Comparison of ENCODE assay signal across 8 mouse cellular contexts in genomic region chr15:83509950-83510804, GRCm38 (mm10). TPM values are rescaled to one million over a fixed set of nuclear protein-coding genes. Genes with fewer than 3 reads are reported as not detected.
DNase-seq lines count a peak whose midpoint lies in the region; ATAC-seq and TF ChIP-seq lines count a peak whose summit lies in the region.

No protein-coding gene starts in this region.

- H3K4me1 ChIP-seq in kidney, embryonic 14.5 days (ENCODE audit: control insufficient read depth, insufficient read depth, low read length): 0 out of 2 replicates have a peak, but pooled peaks cover 5% of the 10 kb centered on the region
- 0 out of 2 replicates have a peak, but pooled peaks cover 2% of the 10 kb centered on the region for H3K4me1 ChIP-seq in midbrain, postnatal 0 days (ENCODE audit: insufficient read depth, low read length)

- peak overlapping the region; percentile 64 for H3K4me3 ChIP-seq in kidney, embryonic 14.5 days (ENCODE audit: low read length)
- H3K4me3 ChIP-seq in midbrain, postnatal 0 days (ENCODE audit: low read depth, low read length): peak overlapping the region; percentile 71

- intact Hi-C loops in left cerebral cortex, postnatal 25 days (cut with DNase I): loop anchor here (5.0 to 10.0 kb wide), 4 partner anchors 128 to 1235 kb away; partner anchors contain the start of gene Sept3

- H3K9ac ChIP-seq in kidney, embryonic 14.5 days (ENCODE audit: low read depth, low read length): peak overlapping the region; percentile 62
- peak overlapping the region; percentile 71 for H3K9ac ChIP-seq in midbrain, postnatal 0 days (replicated peaks; ENCODE audit: low read length, poor library complexity, severe bottlenecking)

- ATAC-seq in kidney, embryonic 14.5 days (ENCODE audit: low FRiP score, low TSS enrichment): peak; percentile 79
- peak; percentile 14 for ATAC-seq in inflammation-experienced regulatory T-cells, adult 6 months
- ATAC-seq in midbrain, postnatal 0 days (ENCODE audit: low FRiP score): peak; percentile 79

- peak; percentile 44 for TF ChIP-seq CTCF in midbrain, postnatal 0 days (IDR thresholded peaks at IDR 0.05)

- H3K36me3 ChIP-seq in kidney, embryonic 14.5 days (ENCODE audit: control insufficient read depth, insufficient read depth, low read length): no peaks in the 10 kb centered on the region
- no peaks in the 10 kb centered on the region; the same call in 1 of the 2 replicates for H3K36me3 ChIP-seq in midbrain, postnatal 0 days (ENCODE audit: insufficient read depth, low read length)

- peak overlapping the region; percentile 17; the same call in 1 of the 2 replicates for H3K27ac ChIP-seq in kidney, embryonic 14.5 days (ENCODE audit: low read depth, low read length)
- H3K27ac ChIP-seq in midbrain, postnatal 0 days (ENCODE audit: low read depth, low read length): peak overlapping the region; percentile 91

- no peaks in the 10 kb centered on the region for H3K9me3 ChIP-seq in kidney, embryonic 14.5 days (ENCODE audit: control insufficient read depth, low read length)
- H3K9me3 ChIP-seq in midbrain, postnatal 0 days (ENCODE audit: low read length): no peaks in the 10 kb centered on the region

- 26% methylated on average over 17 of the region's 17 CpGs for WGBS in kidney, embryonic 14.5 days
- 25% methylated on average over 17 of the region's 17 CpGs for WGBS in midbrain, postnatal 0 days

- no peak for DNase-seq in kidney, postnatal 25 days
- peak; percentile 19 for DNase-seq in brain, adult 2 months (ENCODE audit: low read depth, low spot score)
- DNase-seq in midbrain, postnatal 0 days (ENCODE audit: low spot score): peak; percentile 57
- no peak for DNase-seq in frontal cortex, postnatal 25 days (ENCODE audit: low spot score in 2 of 2)
- DNase-seq in left cerebral cortex, postnatal 25 days (ENCODE audit: low spot score in 2 of 2): no peak
- DNase-seq in left cerebral cortex, adult 8-10 months (ENCODE audit: low spot score in 2 of 2): no peak

- H3K27me3 ChIP-seq in kidney, embryonic 14.5 days (ENCODE audit: control insufficient read depth, insufficient read depth, low read length): no peaks in the 10 kb centered on the region
- no peaks in the 10 kb centered on the region for H3K27me3 ChIP-seq in midbrain, postnatal 0 days (ENCODE audit: insufficient read depth, low read length)

- H3K4me2 ChIP-seq in kidney, embryonic 14.5 days (replicated peaks; ENCODE audit: low read depth, low read length): peak overlapping the region; percentile 82
- peak overlapping the region; percentile 64 for H3K4me2 ChIP-seq in midbrain, postnatal 0 days (ENCODE audit: low read depth, low read length, poor library complexity, severe bottlenecking)

RNA-seq across cellular contexts. Expression of gene Ttll1, which starts 0.5 kb away (rescaled TPM):
- polyA plus RNA-seq in kidney, embryonic 14.5 days (2014; fragmentation: Nextera tagmentation; extraction: Ambion mirVana): 14.8 and 19.8 TPM in 2 replicates
- polyA plus RNA-seq in inflammation-experienced regulatory T-cells, adult 6 months (2017; shearing (Covaris generic)): 10 to 100 TPM in 1 of 3 experiments, 1 to 10 TPM in 2; 6.8 to 11.7 (median 9.6) TPM
- 57.8 and 60.7 TPM in 2 replicates for total RNA-seq in midbrain, postnatal 0 days (2014; rRNA removed)
- polyA plus RNA-seq in midbrain, postnatal 0 days (2015; fragmentation: Nextera tagmentation; extraction: Ambion mirVana): 119 and 123 TPM in 2 replicates
- total RNA-seq in left cerebral cortex, postnatal 25 days (2021): 10 to 100 TPM; 50.6 to 52.6 TPM
- total RNA-seq in left cerebral cortex, adult 8-10 months (2022): 10 to 100 TPM; 48.1 to 53.0 (median 49.1) TPM

RNA-seq across cellular contexts. Expression of gene Bik, which starts 16.5 kb away (rescaled TPM):
- 12.3 and 12.6 TPM in 2 replicates for polyA plus RNA-seq in kidney, embryonic 14.5 days (2014; fragmentation: Nextera tagmentation; extraction: Ambion mirVana)
- polyA plus RNA-seq in inflammation-experienced regulatory T-cells, adult 6 months (2017; shearing (Covaris generic)): 1 to 10 TPM; 2.7 to 3.6 (median 3.4) TPM
- total RNA-seq in midbrain, postnatal 0 days (2014; rRNA removed): 0.27 TPM in 1 of 2 replicates, not detected in the other
- 0.33 and 0.37 TPM in 2 replicates for polyA plus RNA-seq in midbrain, postnatal 0 days (2015; fragmentation: Nextera tagmentation; extraction: Ambion mirVana)
- not detected for total RNA-seq in left cerebral cortex, postnatal 25 days (2021)
- under 1 TPM in 3 of 4 experiments, not detected in 1; 0.40 to 0.70 (median 0.54) TPM for total RNA-seq in left cerebral cortex, adult 8-10 months (2022)

RNA-seq across cellular contexts. Expression of gene Pacsin2, which starts 45.8 kb away (rescaled TPM):
- 37.9 and 64.2 TPM in 2 replicates for polyA plus RNA-seq in kidney, embryonic 14.5 days (2014; fragmentation: Nextera tagmentation; extraction: Ambion mirVana)
- 10 to 100 TPM; 17.1 to 34.5 (median 22.0) TPM for polyA plus RNA-seq in inflammation-experienced regulatory T-cells, adult 6 months (2017; shearing (Covaris generic))
- total RNA-seq in midbrain, postnatal 0 days (2014; rRNA removed): 14.6 and 21.3 TPM in 2 replicates
- polyA plus RNA-seq in midbrain, postnatal 0 days (2015; fragmentation: Nextera tagmentation; extraction: Ambion mirVana): 16.2 and 16.7 TPM in 2 replicates
- total RNA-seq in left cerebral cortex, postnatal 25 days (2021): 10 to 100 TPM; 90.1 to 97.8 TPM
- 100 to 1,000 TPM in 2 of 4 experiments, 10 to 100 TPM in 2; 86.2 to 103 (median 98.5) TPM for total RNA-seq in left cerebral cortex, adult 8-10 months (2022)

RNA-seq across cellular contexts. Expression of gene Tspo, which starts 53.2 kb away (rescaled TPM):
- polyA plus RNA-seq in kidney, embryonic 14.5 days (2014; fragmentation: Nextera tagmentation; extraction: Ambion mirVana): 57.8 and 60.7 TPM in 2 replicates
- 100 to 1,000 TPM; 311 to 463 (median 342) TPM for polyA plus RNA-seq in inflammation-experienced regulatory T-cells, adult 6 months (2017; shearing (Covaris generic))
- 5.5 and 8.0 TPM in 2 replicates for total RNA-seq in midbrain, postnatal 0 days (2014; rRNA removed)
- polyA plus RNA-seq in midbrain, postnatal 0 days (2015; fragmentation: Nextera tagmentation; extraction: Ambion mirVana): 8.4 and 11.3 TPM in 2 replicates
- 1 to 10 TPM; 4.0 to 4.8 TPM for total RNA-seq in left cerebral cortex, postnatal 25 days (2021)
- 10 to 100 TPM in 3 of 4 experiments, 1 to 10 TPM in 1; 8.7 to 12.8 (median 10.5) TPM for total RNA-seq in left cerebral cortex, adult 8-10 months (2022)

RNA-seq across cellular contexts. Expression of gene Mcat, which starts 53.4 kb away (rescaled TPM):
- polyA plus RNA-seq in kidney, embryonic 14.5 days (2014; fragmentation: Nextera tagmentation; extraction: Ambion mirVana): 29.3 and 43.7 TPM in 2 replicates
- 1 to 10 TPM; 3.0 to 5.2 (median 4.1) TPM for polyA plus RNA-seq in inflammation-experienced regulatory T-cells, adult 6 months (2017; shearing (Covaris generic))
- total RNA-seq in midbrain, postnatal 0 days (2014; rRNA removed): 43.9 and 44.4 TPM in 2 replicates
- polyA plus RNA-seq in midbrain, postnatal 0 days (2015; fragmentation: Nextera tagmentation; extraction: Ambion mirVana): 34.6 and 35.9 TPM in 2 replicates
- total RNA-seq in left cerebral cortex, postnatal 25 days (2021): 10 to 100 TPM; 24.6 to 27.2 TPM
- total RNA-seq in left cerebral cortex, adult 8-10 months (2022): 10 to 100 TPM; 21.5 to 30.0 (median 28.1) TPM

Comparison
In these comparisons a context has a peak if more than half of its experiments do, and no peak if none do; other contexts are left out.
1. ATAC-seq: peak in every context shown above with its lines; median percentile 79 in kidney, embryonic 14.5 days; 79 in midbrain, postnatal 0 days; 14 in inflammation-experienced regulatory T-cells, adult 6 months.
2. DNase-seq: peak in brain, adult 2 months (single experiment) and midbrain, postnatal 0 days (single experiment); none in kidney, postnatal 25 days (0 of 2), frontal cortex, postnatal 25 days (0 of 2), left cerebral cortex, postnatal 25 days (0 of 2) and left cerebral cortex, adult 8-10 months (0 of 2).